Mouse (Mus musculus) granulocyte monocyte progenitor cell, adult 5-6 weeks (primary cell): ENCODE measurements around the gene Det1. TPM values are rescaled to one million over a fixed set of nuclear protein-coding genes. Genes with fewer than 3 reads are reported as not detected.

ENCODE experiments used
- ATAC-seq: replicated peaks from 2 replicates; pipeline ENCODE4 v1.8.0; 2016; ENCODE audit warnings: mild to moderate bottlenecking, moderate TSS enrichment, inconsistent platforms; ENCODE audit not compliant: poor library complexity, severe bottlenecking
- total RNA-seq, 2 experiments: library from RNA; stranded (forward) in 1 of 2; stranded (reverse) in 1 of 2; fragments of 200-712, 200-1000 nt in 1 of 2; fragments of >200 nt in 1 of 2; fragmentation: Nextera tagmentation in 1 of 2; gene quantifications; 2 replicates each; pipeline ENCODE4 v1.2.3; 2014 to 2017

Gene Det1
- total RNA-seq (2014; fragmentation: Nextera tagmentation) = 17.2 and 22.5 TPM in 2 replicates
- total RNA-seq (2017) = 12.3 and 17.9 TPM in 2 replicates

- ATAC-seq = peak; percentile 93
These were observed at the start of gene Det1 for GRCm38 (mm10) chr7:78846737-78847434. Det1 (minus strand) TSS chr7:78847263.

GRCm38 (mm10) chr7:78895653-78896333, 48.7 kb upstream of the Det1 start, which contains the start of gene Aen:
Aen (plus strand) TSS chr7:78895854.
- ATAC-seq = peak; percentile 98

- no peak for ATAC-seq
These were observed 48.1 kb upstream of the Det1 start for GRCm38 (mm10) chr7:78895021-78895652.

GRCm38 (mm10) chr7:78893917-78894316, 46.9 kb upstream of the Det1 start:
- no peak for ATAC-seq

- peak; percentile 68 for ATAC-seq
These were observed 43.6 kb upstream of the Det1 start for GRCm38 (mm10) chr7:78890641-78891040.

GRCm38 (mm10) chr7:78887431-78887842, 40.4 kb upstream of the Det1 start:
- ATAC-seq = no peak

GRCm38 (mm10) chr7:78886496-78886895, 39.4 kb upstream of the Det1 start:
- ATAC-seq = no peak

- no peak for ATAC-seq
These were observed 38.3 kb upstream of the Det1 start for GRCm38 (mm10) chr7:78885404-78885803.

- no peak; the same call in 1 of the 2 replicates for ATAC-seq
These were observed 37.1 kb upstream of the Det1 start for GRCm38 (mm10) chr7:78884139-78884538.

GRCm38 (mm10) chr7:78883726-78884060, 36.6 kb upstream of the Det1 start:
- no peak for ATAC-seq

- 0 out of 2 replicates have a peak, but pooled peaks have one; percentile 17 for ATAC-seq
These were observed 36.1 kb upstream of the Det1 start for GRCm38 (mm10) chr7:78883016-78883725.

- ATAC-seq = peak; percentile 39; the same call in 1 of the 2 replicates
These were observed 35.4 kb upstream of the Det1 start for GRCm38 (mm10) chr7:78882469-78882837.

- no peak for ATAC-seq
These were observed 34.8 kb upstream of the Det1 start for GRCm38 (mm10) chr7:78881607-78882468.

GRCm38 (mm10) chr7:78872831-78873230, 25.8 kb upstream of the Det1 start:
- ATAC-seq = no peak

- ATAC-seq = peak; percentile 87
These were observed 25.3 kb upstream of the Det1 start for GRCm38 (mm10) chr7:78872366-78872765.

- no peak for ATAC-seq
These were observed 21.7 kb upstream of the Det1 start for GRCm38 (mm10) chr7:78868731-78869130.

GRCm38 (mm10) chr7:78865212-78865949, 18.3 kb upstream of the Det1 start:
- ATAC-seq = no peak

GRCm38 (mm10) chr7:78864446-78864802, 17.4 kb upstream of the Det1 start:
- ATAC-seq = peak; percentile 91

GRCm38 (mm10) chr7:78863796-78864445, 16.9 kb upstream of the Det1 start:
- no peak for ATAC-seq
